Mouse (Mus musculus): ENCODE measurements at regions not wholly inside any gene's neighbourhood (a gene's known extent, or its start where the extent isn't known, plus 50 kb on each side); places are given as distances from the start of the nearest gene placed in this dataset.

- no peak for TF ChIP-seq CTCF (IDR thresholded peaks at IDR 0.05; ENCODE audit: extremely low read depth, insufficient read depth, insufficient read length, insufficient replicate concordance)
- TF ChIP-seq POLR2A (IDR thresholded peaks at IDR 0.05; ENCODE audit: low read depth, low read length) = no peak
These were observed 100.9 kb upstream of the Ankrd50 start for GRCm38 (mm10) chr3:38585509-38585908.

Measured in spleen, adult 2 months (tissue).